Mouse (Mus musculus) liver, postnatal 0 days (tissue): ENCODE measurements around the gene Ifitm7.

Source experiments
- CTCF ChIP-seq: sonication (generic); IDR thresholded peaks from 2 replicates; pipeline ENCODE4 v1.5.1; 2016; ENCODE audit warnings: antibody characterized with exemption, low read depth
- EP300 ChIP-seq: IDR thresholded peaks from 2 replicates; pipeline ENCODE4 v1.6.1; 2016; ENCODE audit warnings: antibody characterized with exemption, low read depth, mild to moderate bottlenecking

GRCm38 (mm10) chr16:14004726-14005125 lies 18.0 kb upstream of the Ifitm7 start:
- no peak for TF ChIP-seq CTCF
- no peak for TF ChIP-seq EP300
